Mouse (Mus musculus) liver, embryonic 18 days (tissue): ENCODE data around the gene Tfpi. TPM values are rescaled to one million over a fixed set of nuclear protein-coding genes. Genes with fewer than 3 reads are reported as not detected.

Source experiments
- polyA plus RNA-seq: library from polyadenylated mRNA; depleted of rRNA; stranded (reverse); fragments of >200 nt; gene quantifications from 2 replicates; pipeline ENCODE4 v1.2.3, GENCODE M21; 2012; rRNA removed

The Tfpi gene
- 11.6 and 11.8 TPM in 2 replicates for polyA plus RNA-seq

DNA sequence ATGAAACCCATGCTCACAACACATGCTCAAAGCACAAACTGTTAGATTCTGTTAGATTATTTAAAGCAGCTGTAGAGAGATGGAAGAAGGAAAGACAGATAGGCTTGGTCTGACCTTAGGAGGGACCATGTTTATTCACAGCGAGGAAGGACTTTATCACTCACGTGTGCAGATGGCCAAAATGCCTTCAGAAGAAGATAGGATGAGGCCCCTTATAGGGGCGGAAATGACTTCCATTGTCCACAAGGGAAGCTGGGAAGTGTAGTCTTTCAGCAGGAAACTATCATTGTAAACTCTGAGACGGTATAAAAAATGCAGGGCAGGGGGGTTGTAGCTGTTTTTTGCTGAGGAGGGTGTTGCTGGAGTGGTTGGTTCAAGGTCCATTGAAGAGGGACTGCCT, at the start of gene Tfpi:
Tfpi (minus strand) TSS at position 199 of the 400 bp plus-strand sequence.

DNA sequence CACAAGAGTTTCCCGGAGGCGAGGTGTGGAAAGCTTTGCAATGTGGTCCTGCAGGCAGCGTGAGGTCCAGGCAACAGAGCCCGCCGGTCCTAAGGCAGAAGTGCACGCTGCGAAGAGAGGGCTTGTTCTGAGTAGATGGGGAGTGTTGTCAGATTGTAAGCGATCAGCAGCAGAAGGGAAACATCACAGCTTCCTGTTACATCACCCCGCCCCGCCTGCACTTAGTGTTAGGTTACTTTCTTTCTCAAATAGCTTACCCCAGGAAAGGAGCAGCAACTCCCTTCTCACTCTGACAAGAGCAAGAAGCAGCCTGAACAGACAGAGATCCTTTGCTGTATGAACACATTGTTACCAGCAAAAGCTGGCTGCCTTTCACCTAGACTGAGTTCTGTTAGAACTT, 51.4 kb downstream of the Tfpi start, which contains the start of gene Calcrl:
Calcrl (minus strand) TSS at position 274 of the 400 bp plus-strand sequence.

Other genes with a start within 250 kb of the Tfpi start
- gene Calcrl, start 51.4 kb downstream of the Tfpi start, polyA plus RNA-seq: 5.0 and 5.7 TPM in 2 replicates
- 21.0 and 23.7 TPM in 2 replicates for gene Ctnnd1, start 174.0 kb upstream of the Tfpi start, polyA plus RNA-seq
- gene Btbd18, start 182.3 kb upstream of the Tfpi start, polyA plus RNA-seq: 0.01 and 0.02 TPM in 2 replicates
- gene Selenoh, start 194.0 kb upstream of the Tfpi start, polyA plus RNA-seq: 51.1 and 54.1 TPM in 2 replicates
- gene Gm28635, start 201.3 kb upstream of the Tfpi start, polyA plus RNA-seq: not detected in 2 replicates
- gene Med19, start 201.6 kb upstream of the Tfpi start, polyA plus RNA-seq: 8.1 and 8.5 TPM in 2 replicates
- 27.7 and 33.4 TPM in 2 replicates for gene Tmx2, start 202.4 kb upstream of the Tfpi start, polyA plus RNA-seq
- gene Zdhhc5, start 238.4 kb upstream of the Tfpi start, polyA plus RNA-seq: 15.4 and 16.1 TPM in 2 replicates